Mouse (Mus musculus) mesoderm, embryonic 11.5 days (tissue): ENCODE measurements around the gene Wdhd1.
A peak's percentile ranks its signal among the peaks of the same experiment; 100 is the strongest.

Experiments
- DNase-seq: peaks from one replicate; pipeline ENCODE4 v3.0.0-alpha.2; 2012; ENCODE audit warnings: low read depth, low spot score

Wdhd1 gene

DNA sequence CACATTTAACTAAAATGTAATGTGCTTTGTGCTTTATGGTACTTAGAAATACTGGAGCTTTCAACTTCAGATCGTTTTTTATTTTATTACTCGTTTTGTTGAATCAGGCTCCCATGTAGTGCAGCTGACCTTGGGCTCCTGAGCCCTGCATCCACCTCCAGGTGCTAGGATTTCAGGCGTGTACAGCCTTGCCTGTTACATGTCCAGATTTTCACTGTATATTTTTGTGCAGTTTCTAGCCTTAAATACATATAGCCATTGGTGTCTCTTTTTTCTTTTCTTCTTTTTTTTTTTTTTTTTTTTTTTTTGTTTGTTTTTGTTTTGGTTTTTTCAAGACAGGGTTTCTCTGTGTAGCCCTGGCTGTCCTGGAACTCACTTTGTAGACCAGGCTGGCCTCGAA, 4.9 kb upstream of the Wdhd1 start:
- DNase-seq, result no peak

- DNase-seq, result no peak
These were observed 2.4 kb upstream of the Wdhd1 start for GRCm38 (mm10) chr14:47279058-47279457.

DNA sequence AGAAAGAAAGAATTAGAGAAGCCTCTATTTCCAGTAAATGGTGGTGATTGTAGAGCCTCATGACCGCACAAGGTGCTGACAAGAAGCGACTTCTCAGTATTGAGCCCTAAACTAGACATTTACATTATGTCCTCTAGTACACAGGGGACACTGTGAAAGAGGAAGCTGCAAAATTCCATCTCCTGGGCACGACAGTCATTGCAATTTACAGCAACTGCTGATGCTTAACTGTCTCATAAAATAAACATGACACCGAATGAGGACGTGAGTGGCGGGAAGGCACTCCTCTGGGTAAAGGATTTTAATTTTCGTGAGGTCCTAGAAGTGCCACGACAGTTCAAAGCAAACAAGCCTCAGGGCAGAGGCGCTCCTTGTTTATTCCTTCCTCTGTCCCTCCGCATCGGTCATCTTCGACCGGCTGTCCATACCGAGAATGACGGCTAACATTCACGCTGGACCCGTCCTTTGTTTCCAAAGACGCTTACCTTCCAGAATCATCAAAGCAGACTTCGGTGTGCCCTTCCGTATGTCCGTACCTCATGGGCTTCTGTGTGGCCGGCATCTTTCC, 537 bp downstream of the Wdhd1 start:
- peak; percentile 18 for DNase-seq

GRCm38 (mm10) chr14:47275417-47275816, 1.2 kb downstream of the Wdhd1 start:
- DNase-seq, result no peak

- DNase-seq, result no peak
These were observed 2.9 kb downstream of the Wdhd1 start for GRCm38 (mm10) chr14:47273751-47274150.

DNA sequence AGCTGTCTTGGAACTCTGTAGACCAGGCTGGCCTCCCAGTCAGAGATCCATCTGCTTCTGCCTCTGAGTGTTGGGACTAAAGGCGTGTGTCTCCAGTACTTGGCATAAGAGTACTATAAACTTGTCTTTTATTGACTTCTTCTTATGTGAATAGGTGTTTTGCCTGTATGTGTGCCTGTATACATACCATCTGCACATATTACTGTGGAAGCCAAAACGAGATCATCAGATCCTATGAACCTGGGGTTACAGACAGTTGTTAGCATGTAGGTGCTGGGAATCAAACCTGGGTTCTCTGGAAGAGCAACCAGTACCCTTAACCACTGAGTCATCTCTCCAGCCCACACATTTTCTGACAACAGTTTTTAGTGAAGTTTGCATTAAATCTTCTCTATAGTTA, 7.0 kb downstream of the Wdhd1 start:
- no peak for DNase-seq

DNA sequence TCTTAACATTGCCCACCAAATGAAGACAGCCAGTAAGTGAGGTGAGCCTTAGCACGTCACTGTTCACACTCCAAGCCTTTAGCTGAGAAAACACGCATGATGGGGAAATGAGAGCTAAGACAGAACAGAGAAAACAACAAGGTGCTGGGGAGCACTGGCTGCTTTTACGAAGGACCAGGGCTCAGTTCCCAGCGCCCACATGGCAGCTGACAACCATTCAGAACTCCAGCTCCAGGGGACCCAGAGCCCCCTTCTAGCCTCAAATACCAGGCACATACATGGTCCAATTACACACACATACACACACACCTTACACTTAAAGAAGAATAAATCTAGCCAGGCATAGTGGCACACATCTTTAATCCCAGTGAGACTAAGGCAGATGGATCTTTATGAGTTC, 7.6 kb downstream of the Wdhd1 start:
- DNase-seq, result no peak

GRCm38 (mm10) chr14:47265829-47266228, 10.8 kb downstream of the Wdhd1 start:
- DNase-seq, result no peak

DNA sequence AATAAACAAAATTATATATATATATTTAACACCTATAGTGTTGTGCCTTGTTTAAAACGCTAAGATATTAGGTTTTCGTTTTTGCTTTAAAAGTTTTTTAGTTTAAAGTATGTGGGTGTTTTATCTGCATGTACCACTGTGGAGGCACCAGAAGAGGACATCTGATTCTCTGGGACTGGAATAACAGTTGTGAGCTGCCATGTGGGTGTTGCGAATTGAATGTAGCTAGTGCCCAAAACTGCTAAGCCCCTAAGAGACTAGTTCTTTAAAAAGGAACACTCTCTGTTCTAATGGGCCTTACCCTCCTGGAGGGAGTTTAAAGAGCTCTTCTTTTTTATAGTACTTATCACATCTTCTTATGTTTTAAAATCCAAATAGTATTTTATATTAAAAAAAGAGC, 11.8 kb downstream of the Wdhd1 start:
- no peak for DNase-seq

GRCm38 (mm10) chr14:47249839-47250238, 26.8 kb downstream of the Wdhd1 start:
- DNase-seq, result no peak

GRCm38 (mm10) chr14:47242753-47243152, 33.9 kb downstream of the Wdhd1 start:
- no peak for DNase-seq

DNA sequence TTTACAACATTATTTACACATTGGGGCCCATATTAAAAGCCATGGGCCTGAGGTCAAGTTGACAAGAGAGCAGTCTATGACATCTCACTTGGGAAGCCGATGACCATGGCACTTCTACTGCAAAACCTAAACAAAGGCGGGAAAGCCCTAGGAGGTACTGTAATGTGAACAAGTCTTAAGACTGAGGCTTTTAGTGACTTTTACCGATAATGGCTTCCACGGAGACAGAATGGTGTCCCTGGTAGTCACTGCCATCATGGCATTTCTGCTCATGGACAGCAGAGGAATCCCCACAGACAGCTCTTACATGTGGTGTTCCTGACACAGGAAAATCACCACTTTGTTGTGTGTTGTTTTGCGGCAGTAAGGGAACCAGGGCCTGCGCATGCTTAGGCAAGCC, 35.6 kb downstream of the Wdhd1 start:
- DNase-seq, result no peak

DNA sequence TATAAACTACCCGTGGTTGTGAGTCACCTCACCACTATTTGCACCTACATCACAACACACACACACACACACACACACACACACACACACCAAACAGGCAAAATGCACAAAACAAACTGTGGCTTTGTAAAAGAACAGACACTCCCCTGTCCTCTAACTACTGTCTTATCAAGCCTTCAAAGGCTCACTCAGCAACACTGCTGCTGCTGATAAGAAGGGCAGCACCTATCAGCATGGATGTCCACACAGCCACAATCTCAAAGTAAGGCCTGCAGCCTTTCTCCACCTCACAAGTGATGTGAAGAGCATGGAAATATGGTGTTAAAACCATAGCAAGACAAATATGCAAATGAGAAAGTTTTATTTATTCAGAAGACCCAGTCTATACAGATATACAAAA, 36.1 kb downstream of the Wdhd1 start:
- DNase-seq, result no peak

DNA sequence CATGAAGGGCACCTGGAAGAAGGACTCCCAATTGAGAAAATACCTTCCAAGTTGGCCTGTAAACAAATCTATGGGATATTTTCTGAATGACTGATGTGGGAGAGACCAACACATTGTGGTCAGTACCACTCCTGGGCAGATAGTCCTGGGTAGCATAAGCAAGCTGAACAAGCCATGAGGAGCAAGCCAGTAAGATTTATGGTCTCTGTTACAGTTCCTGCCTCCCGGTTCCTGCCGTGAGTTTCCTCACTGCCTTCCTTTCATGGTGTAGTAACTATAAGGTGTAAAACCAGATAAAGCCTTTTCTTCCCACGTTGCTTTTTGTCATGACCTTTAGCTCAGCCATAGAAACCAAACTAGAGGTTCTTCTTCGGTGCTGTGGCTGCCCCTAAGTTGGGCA, 39.4 kb downstream of the Wdhd1 start:
- no peak for DNase-seq

- no peak for DNase-seq
These were observed 40.2 kb downstream of the Wdhd1 start for GRCm38 (mm10) chr14:47236491-47236890.

GRCm38 (mm10) chr14:47234526-47235250, 42.0 kb downstream of the Wdhd1 start:
- no peak for DNase-seq

DNA sequence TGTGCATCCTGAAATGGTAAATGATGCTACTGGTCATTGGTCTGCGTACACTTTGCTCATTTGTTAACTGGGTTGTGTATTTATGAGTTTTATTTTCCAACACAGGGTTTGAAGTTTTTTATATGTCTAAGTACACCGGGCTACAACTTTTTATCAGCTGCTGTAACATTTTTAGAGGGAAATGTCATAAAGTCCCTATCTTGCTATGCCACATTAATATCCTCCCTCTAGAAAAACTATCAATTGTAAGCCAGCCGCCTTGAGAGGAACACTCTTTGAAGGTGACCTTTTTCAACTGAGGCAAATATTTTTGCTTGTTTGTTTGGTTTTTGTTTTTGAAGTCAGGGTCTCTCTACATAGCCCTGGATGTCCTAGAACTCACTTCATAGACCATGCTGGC, 42.6 kb downstream of the Wdhd1 start:
- DNase-seq, result no peak

- no peak for DNase-seq
These were observed 43.1 kb downstream of the Wdhd1 start for GRCm38 (mm10) chr14:47233602-47234001.

- DNase-seq, result no peak
These were observed 46.8 kb downstream of the Wdhd1 start for GRCm38 (mm10) chr14:47229796-47230376.

DNA sequence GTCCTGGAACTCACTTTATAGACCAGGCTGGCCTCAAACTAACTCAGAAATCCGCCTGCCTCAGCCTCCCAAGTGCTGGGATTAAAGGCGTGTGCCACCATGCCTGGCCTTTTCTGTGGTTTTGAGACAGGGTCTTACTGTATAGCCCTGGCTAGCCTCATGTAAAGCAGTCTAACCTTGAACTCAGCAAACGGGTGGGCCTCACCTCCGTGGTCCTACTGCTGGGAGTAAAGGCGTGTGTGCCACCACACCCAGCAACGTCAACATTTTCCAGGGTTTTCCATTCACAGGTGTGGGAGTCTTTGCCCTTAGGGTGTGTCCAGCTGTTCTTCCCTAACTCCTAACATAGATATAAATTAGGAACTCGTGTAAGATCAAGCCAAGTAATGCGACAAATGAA, 50.7 kb downstream of the Wdhd1 start:
- DNase-seq, result no peak

DNA sequence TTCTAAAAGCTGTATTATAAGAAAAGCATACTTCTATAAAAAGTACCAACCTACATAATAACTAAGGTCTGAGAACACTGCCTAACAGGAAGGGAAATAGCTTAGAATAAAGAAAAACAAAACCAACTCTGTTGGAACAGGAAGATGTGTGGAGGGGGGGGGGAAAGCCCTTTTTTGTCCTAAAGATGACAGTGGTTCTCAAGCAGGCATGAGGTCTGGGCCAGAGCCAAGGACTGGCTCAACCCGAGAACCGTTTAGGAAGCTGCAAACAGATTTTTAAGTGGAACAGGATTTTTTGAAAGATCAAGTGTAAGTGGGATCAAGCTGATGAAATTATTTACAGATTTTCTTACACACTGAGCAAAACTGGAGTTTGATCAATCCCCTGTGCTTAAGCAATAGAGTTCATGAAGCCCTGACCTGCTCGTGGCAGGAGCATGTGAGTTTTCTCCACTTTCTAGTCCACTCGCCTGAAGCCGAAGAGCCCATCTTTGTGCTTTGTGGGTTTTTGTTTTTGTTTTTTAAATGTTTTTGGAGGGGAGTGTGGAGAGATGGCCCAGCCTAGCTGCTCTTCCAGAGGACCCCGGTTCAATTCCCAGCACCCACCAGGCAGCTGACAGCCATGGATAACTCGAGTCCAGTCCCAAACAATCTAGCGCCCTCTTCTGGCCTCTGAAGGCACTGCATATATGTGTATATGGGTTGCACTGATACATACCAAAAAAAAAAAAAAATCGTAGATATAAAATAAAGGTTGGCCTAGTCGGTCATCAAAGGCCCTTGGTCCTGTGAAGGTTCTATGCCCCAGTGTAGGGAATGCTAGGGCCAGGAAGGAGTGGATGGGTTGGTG, 52.0 kb downstream of the Wdhd1 start:
- DNase-seq, result no peak
